Comparison of ENCODE assay signal across 8 mouse cellular contexts in the genomic region with DNA sequence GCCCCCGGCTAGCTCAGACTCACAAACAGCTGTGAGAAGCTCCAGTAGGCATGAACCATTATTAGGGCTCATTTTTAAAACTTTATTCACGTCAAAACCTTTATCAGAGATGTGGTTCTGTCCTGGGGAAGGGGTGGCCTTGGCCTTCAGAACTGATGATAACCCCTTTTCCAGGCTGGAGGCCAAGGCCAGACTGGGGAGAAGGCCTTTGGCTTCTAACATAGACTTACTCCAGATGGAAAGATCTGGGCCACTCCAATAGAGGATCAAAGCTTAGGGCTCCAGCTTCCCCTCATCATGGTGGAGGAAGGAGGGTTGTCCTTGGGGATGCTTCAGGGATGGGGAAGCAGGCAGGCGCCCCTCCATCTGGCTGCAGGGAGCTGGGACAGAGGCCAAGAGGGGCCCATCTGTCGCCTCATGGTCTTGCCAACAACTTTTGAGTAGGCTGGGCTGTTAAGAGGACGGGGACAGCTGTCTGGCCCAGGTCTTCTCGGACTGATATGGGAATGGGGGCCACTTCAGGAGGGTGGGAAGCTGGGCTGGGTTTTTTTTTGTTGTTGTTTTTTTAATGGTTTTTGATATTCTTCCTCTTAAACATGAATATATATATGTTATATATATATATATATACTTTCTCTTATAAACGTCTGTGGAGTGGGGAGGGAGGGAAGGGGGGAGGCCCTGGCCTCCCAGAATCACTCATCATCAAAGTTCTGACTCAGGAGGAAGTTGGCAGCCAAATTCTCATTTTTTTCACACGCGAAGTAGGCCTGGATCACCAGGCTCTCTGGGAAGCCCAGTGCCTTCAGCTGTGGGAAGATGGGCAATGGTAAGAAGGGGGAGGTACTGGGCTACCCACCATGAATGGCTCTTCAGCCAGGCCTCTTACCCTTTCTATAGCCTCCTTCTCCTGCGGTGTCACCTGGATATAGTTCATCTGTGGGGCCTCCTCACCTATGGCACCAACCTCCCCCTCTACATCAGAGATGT. TPM values are rescaled to one million over a fixed set of nuclear protein-coding genes. Genes with fewer than 3 reads are reported as not detected.
DNase-seq lines count a peak whose midpoint lies in the region; ATAC-seq and TF ChIP-seq lines count a peak whose summit lies in the region.

No protein-coding gene starts in this region.

- no peak for TF ChIP-seq CTCF in CH12.LX (conservative IDR thresholded peaks at IDR 0.05 in 1 of 2, IDR thresholded peaks at IDR 0.05 in 1 of 2; ENCODE audit: low read depth in 2 of 2, low read length in 2 of 2)
- TF ChIP-seq CTCF in liver, postnatal 0 days (IDR thresholded peaks at IDR 0.05; ENCODE audit: low read depth): no peak

- peaks cover 57% of the 10 kb centered on the region for H3K36me3 ChIP-seq in heart, embryonic 14.5 days (ENCODE audit: control insufficient read depth, insufficient read depth, low read length)
- peaks cover 47 to 59% of the 10 kb centered on the region in 2 experiments for H3K36me3 ChIP-seq in CH12.LX (replicated peaks in 1 of 2; ENCODE audit: control insufficient read depth in 1 of 2, insufficient read depth in 1 of 2, low read length in 1 of 2)
- peaks cover 44% of the 10 kb centered on the region for H3K36me3 ChIP-seq in intestine, embryonic 15.5 days
- H3K36me3 ChIP-seq in liver, postnatal 0 days (replicated peaks; ENCODE audit: insufficient read depth, low read length): peaks cover 55% of the 10 kb centered on the region

- H3K4me2 ChIP-seq in heart, embryonic 14.5 days (ENCODE audit: low read length): no peak overlapping the region
- no peak overlapping the region for H3K4me2 ChIP-seq in CH12.LX (ENCODE audit: insufficient read depth, low read depth, poor library complexity, severe bottlenecking)
- H3K4me2 ChIP-seq in intestine, embryonic 15.5 days (replicated peaks): no peak overlapping the region
- peak overlapping the region; percentile 67 for H3K4me2 ChIP-seq in liver, postnatal 0 days (ENCODE audit: low read depth, low read length)

- TF ChIP-seq RAD21 in CH12.LX (IDR thresholded peaks at IDR 0.05; ENCODE audit: low read depth, low read length): no peak

- peaks cover 10 to 29% of the 10 kb centered on the region in 2 experiments for H3K4me1 ChIP-seq in heart, embryonic 14.5 days (ENCODE audit: control insufficient read depth in 2 of 2, insufficient read depth in 2 of 2, low read length in 2 of 2)
- H3K4me1 ChIP-seq in CH12.LX (ENCODE audit: control insufficient read depth in 1 of 2, insufficient read depth in 2 of 2): peaks cover 8 to 71% of the 10 kb centered on the region in 2 experiments; a peak in 3 of 4 replicates
- peaks cover 23% of the 10 kb centered on the region for H3K4me1 ChIP-seq in intestine, embryonic 15.5 days (replicated peaks)
- peaks cover 29% of the 10 kb centered on the region for H3K4me1 ChIP-seq in liver, postnatal 0 days (ENCODE audit: insufficient read depth)

- dilution Hi-C loops in CH12.LX (cut with MboI; ENCODE audit: extremely low pct_ligation_motif_present, extremely low pct_unique_long_range_greater_than_20kb, low sequenced_read_pairs): no loop called here

- 57% methylated on average over 10 of the region's 10 CpGs for WGBS in heart, embryonic 14.5 days
- WGBS in intestine, embryonic 15.5 days: 52% methylated on average over 10 of the region's 10 CpGs
- 70% methylated on average over 10 of the region's 10 CpGs for WGBS in liver, postnatal 0 days (ENCODE audit: insufficient replicate concordance)

- H3K79me2 ChIP-seq in CH12.LX (replicated peaks; ENCODE audit: control insufficient read depth, extremely low read depth, insufficient read depth, poor library complexity, severe bottlenecking): peaks cover 35% of the 10 kb centered on the region

- no peak overlapping the region; the same call in 1 of the 2 replicates for H3K9ac ChIP-seq in heart, embryonic 14.5 days (ENCODE audit: low read length)
- no peak overlapping the region for H3K9ac ChIP-seq in CH12.LX (ENCODE audit: insufficient read depth, low read depth)
- no peak overlapping the region for H3K9ac ChIP-seq in intestine, embryonic 15.5 days
- 0 out of 2 replicates have a peak overlapping the region, but pooled peaks have one; percentile 1 for H3K9ac ChIP-seq in liver, postnatal 0 days (replicated peaks)

- H3K27me3 ChIP-seq in heart, embryonic 14.5 days (ENCODE audit: control insufficient read depth, insufficient read depth, low read length): no peaks in the 10 kb centered on the region
- H3K27me3 ChIP-seq in CH12.LX (replicated peaks): no peaks in the 10 kb centered on the region
- no peaks in the 10 kb centered on the region for H3K27me3 ChIP-seq in intestine, embryonic 15.5 days (replicated peaks)
- H3K27me3 ChIP-seq in liver, postnatal 0 days (ENCODE audit: insufficient read depth, low read length): no peaks in the 10 kb centered on the region

- no peak for TF ChIP-seq POLR2A in CH12.LX (IDR thresholded peaks at IDR 0.05; ENCODE audit: low read depth, low read length)

- no peaks in the 10 kb centered on the region for H3K9me3 ChIP-seq in heart, embryonic 14.5 days (ENCODE audit: control insufficient read depth, low read length)
- no peaks in the 10 kb centered on the region for H3K9me3 ChIP-seq in CH12.LX (replicated peaks; ENCODE audit: low read length)
- no peaks in the 10 kb centered on the region for H3K9me3 ChIP-seq in intestine, embryonic 15.5 days
- H3K9me3 ChIP-seq in liver, postnatal 0 days (ENCODE audit: low read length): no peaks in the 10 kb centered on the region

- peak overlapping the region; percentile 11 to 24; a peak in 1 of 4 replicates for H3K27ac ChIP-seq in heart, embryonic 14.5 days (replicated peaks in 1 of 2; ENCODE audit: control insufficient read depth in 1 of 2, insufficient read depth in 1 of 2, low read depth in 2 of 2, low read length in 2 of 2)
- no peak overlapping the region for H3K27ac ChIP-seq in CH12.LX (ENCODE audit: insufficient read depth, low read depth)
- H3K27ac ChIP-seq in intestine, embryonic 15.5 days: peak overlapping the region; percentile 44; the same call in 1 of the 2 replicates
- 0 out of 2 replicates have a peak overlapping the region, but pooled peaks have one; percentile 26 for H3K27ac ChIP-seq in liver, postnatal 0 days (ENCODE audit: low read depth)

- peak; percentile 27; the same call in 1 of the 2 replicates for ATAC-seq in heart, embryonic 14.5 days (ENCODE audit: insufficient number of reproducible peaks, insufficient read depth, low FRiP score, low read depth)
- ATAC-seq in intestine, embryonic 15.5 days: no peak; the same call in 1 of the 2 replicates
- no peak for ATAC-seq in liver, postnatal 0 days
- no peak for ATAC-seq in megakaryocyte-erythroid progenitor cell, adult 5-6 weeks (replicated peaks; ENCODE audit: low FRiP score, low TSS enrichment, poor library complexity, severe bottlenecking)

- in situ Hi-C loops in CH12.LX (cut with MboI; ENCODE audit: low pct_ligation_motif_present, low pct_unique_long_range_greater_than_20kb, low sequenced_read_pairs): no loop called here

- DNase-seq in heart, adult 8-10 months (ENCODE audit: low spot score): no peak
- DNase-seq in CH12.LX (ENCODE audit: extremely low read depth): no peak
- DNase-seq in cerebellum, adult 9-11 months: peak; percentile 87
- DNase-seq in liver, postnatal 0 days: no peak
- DNase-seq in thymus, postnatal 10 days (ENCODE audit: low spot score in 2 of 2): no peak

- no peak for TF ChIP-seq EP300 in CH12.LX (IDR thresholded peaks at IDR 0.05; ENCODE audit: low read length)
- no peak for TF ChIP-seq EP300 in liver, postnatal 0 days (IDR thresholded peaks at IDR 0.05; ENCODE audit: low read depth)

- H3K4me3 ChIP-seq in heart, embryonic 14.5 days (ENCODE audit: control insufficient read depth in 1 of 2, insufficient read depth in 1 of 2, low read depth in 1 of 2, low read length in 2 of 2): no peak overlapping the region
- H3K4me3 ChIP-seq in CH12.LX (replicated peaks in 1 of 3; ENCODE audit: low read depth in 2 of 3, low read length in 2 of 3, poor library complexity in 1 of 3): no peak overlapping the region
- no peak overlapping the region for H3K4me3 ChIP-seq in intestine, embryonic 15.5 days (replicated peaks)
- H3K4me3 ChIP-seq in liver, postnatal 0 days (ENCODE audit: low read depth, low read length): 0 out of 2 replicates have a peak overlapping the region, but pooled peaks have one; percentile 12

RNA-seq across cellular contexts. Expression of gene Gadd45gip1, which starts 3.8 kb away (rescaled TPM):
- polyA plus RNA-seq in heart, embryonic 14.5 days (2014; fragmentation: Nextera tagmentation; extraction: Ambion mirVana): 49.9 and 53.0 TPM in 2 replicates
- total RNA-seq in heart, adult 8-10 months (2022): 10 to 100 TPM; 31.0 to 34.9 (median 33.1) TPM
- total RNA-seq in CH12.LX (2012; rRNA removed): 53.6 and 59.7 TPM in 2 replicates
- 56.6 and 56.9 TPM in 2 replicates for total RNA-seq in CH12.LX (2014; rRNA removed)
- polyA plus RNA-seq in CH12.LX (2012; ENCODE audit: insufficient read length, low read depth): 56.6 and 57.6 TPM in 2 replicates
- polyA plus RNA-seq in intestine, embryonic 15.5 days (2015; fragmentation: Nextera tagmentation; extraction: Ambion mirVana): 61.7 and 62.6 TPM in 2 replicates
- 31.9 and 34.9 TPM in 2 replicates for polyA plus RNA-seq in liver, postnatal 0 days (2015; fragmentation: Nextera tagmentation; extraction: Ambion mirVana)
- 28.3 and 31.1 TPM in 2 replicates for total RNA-seq in megakaryocyte-erythroid progenitor cell, adult 5-6 weeks (2014; fragmentation: Nextera tagmentation)
- 53.1 and 61.8 TPM in 2 replicates for total RNA-seq in megakaryocyte-erythroid progenitor cell, adult 5-6 weeks (2017)

RNA-seq across cellular contexts. Expression of gene Rad23a, which starts 5.3 kb away (rescaled TPM):
- polyA plus RNA-seq in heart, embryonic 14.5 days (2014; fragmentation: Nextera tagmentation; extraction: Ambion mirVana): 122 and 125 TPM in 2 replicates
- total RNA-seq in heart, adult 8-10 months (2022): 10 to 100 TPM; 82.8 to 92.9 (median 89.3) TPM
- total RNA-seq in CH12.LX (2012; rRNA removed) (87.0 and 115 TPM in 2 replicates), CH12.LX (2014; rRNA removed) (66.4 and 66.5 TPM in 2 replicates)
- 135 and 143 TPM in 2 replicates for polyA plus RNA-seq in CH12.LX (2012; ENCODE audit: insufficient read length, low read depth)
- polyA plus RNA-seq in intestine, embryonic 15.5 days (2015; fragmentation: Nextera tagmentation; extraction: Ambion mirVana): 102 and 106 TPM in 2 replicates
- 154 and 164 TPM in 2 replicates for polyA plus RNA-seq in liver, postnatal 0 days (2015; fragmentation: Nextera tagmentation; extraction: Ambion mirVana)
- 94.8 and 151 TPM in 2 replicates for total RNA-seq in megakaryocyte-erythroid progenitor cell, adult 5-6 weeks (2014; fragmentation: Nextera tagmentation)
- total RNA-seq in megakaryocyte-erythroid progenitor cell, adult 5-6 weeks (2017): 38.4 and 43.7 TPM in 2 replicates

RNA-seq across cellular contexts. Expression of gene Calr, which starts 11.6 kb away (rescaled TPM):
- 500 and 527 TPM in 2 replicates for polyA plus RNA-seq in heart, embryonic 14.5 days (2014; fragmentation: Nextera tagmentation; extraction: Ambion mirVana)
- total RNA-seq in heart, adult 8-10 months (2022): 100 to 1,000 TPM; 330 to 410 (median 343) TPM
- total RNA-seq in CH12.LX (2012; rRNA removed): 395 and 738 TPM in 2 replicates
- total RNA-seq in CH12.LX (2014; rRNA removed): 627 and 669 TPM in 2 replicates
- polyA plus RNA-seq in CH12.LX (2012; ENCODE audit: insufficient read length, low read depth): 1,181 and 1,636 TPM in 2 replicates
- polyA plus RNA-seq in intestine, embryonic 15.5 days (2015; fragmentation: Nextera tagmentation; extraction: Ambion mirVana): 1,038 and 1,157 TPM in 2 replicates
- 331 and 375 TPM in 2 replicates for polyA plus RNA-seq in liver, postnatal 0 days (2015; fragmentation: Nextera tagmentation; extraction: Ambion mirVana)
- total RNA-seq in megakaryocyte-erythroid progenitor cell, adult 5-6 weeks (2014; fragmentation: Nextera tagmentation): 286 and 320 TPM in 2 replicates
- 1,361 and 1,527 TPM in 2 replicates for total RNA-seq in megakaryocyte-erythroid progenitor cell, adult 5-6 weeks (2017)

RNA-seq across cellular contexts. Expression of gene Dand5, which starts 12.5 kb away (rescaled TPM):
- polyA plus RNA-seq in heart, embryonic 14.5 days (2014; fragmentation: Nextera tagmentation; extraction: Ambion mirVana): 5.9 and 6.6 TPM in 2 replicates
- 10 to 100 TPM; 10.3 to 13.2 (median 12.0) TPM for total RNA-seq in heart, adult 8-10 months (2022)
- total RNA-seq in CH12.LX (2012; rRNA removed): 1.7 TPM in 2 replicates
- total RNA-seq in CH12.LX (2014; rRNA removed): 1.4 and 1.8 TPM in 2 replicates
- polyA plus RNA-seq in CH12.LX (2012; ENCODE audit: insufficient read length, low read depth): 1.5 and 1.7 TPM in 2 replicates
- polyA plus RNA-seq in intestine, embryonic 15.5 days (2015; fragmentation: Nextera tagmentation; extraction: Ambion mirVana): 4.5 and 5.3 TPM in 2 replicates
- polyA plus RNA-seq in liver, postnatal 0 days (2015; fragmentation: Nextera tagmentation; extraction: Ambion mirVana): 2.4 and 2.5 TPM in 2 replicates
- 4.7 TPM in 2 replicates for total RNA-seq in megakaryocyte-erythroid progenitor cell, adult 5-6 weeks (2014; fragmentation: Nextera tagmentation)
- total RNA-seq in megakaryocyte-erythroid progenitor cell, adult 5-6 weeks (2017): 3.5 and 3.7 TPM in 2 replicates

RNA-seq across cellular contexts. Expression of gene Farsa, which starts 21.6 kb away (rescaled TPM):
- polyA plus RNA-seq in heart, embryonic 14.5 days (2014; fragmentation: Nextera tagmentation; extraction: Ambion mirVana): 47.6 and 50.7 TPM in 2 replicates
- 10 to 100 TPM; 19.9 to 24.6 (median 22.9) TPM for total RNA-seq in heart, adult 8-10 months (2022)
- total RNA-seq in CH12.LX (2012; rRNA removed) (142 and 165 TPM in 2 replicates), CH12.LX (2014; rRNA removed) (144 and 146 TPM in 2 replicates)
- 175 and 192 TPM in 2 replicates for polyA plus RNA-seq in CH12.LX (2012; ENCODE audit: insufficient read length, low read depth)
- 83.1 and 92.7 TPM in 2 replicates for polyA plus RNA-seq in intestine, embryonic 15.5 days (2015; fragmentation: Nextera tagmentation; extraction: Ambion mirVana)
- 30.3 and 33.6 TPM in 2 replicates for polyA plus RNA-seq in liver, postnatal 0 days (2015; fragmentation: Nextera tagmentation; extraction: Ambion mirVana)
- total RNA-seq in megakaryocyte-erythroid progenitor cell, adult 5-6 weeks (2014; fragmentation: Nextera tagmentation): 101 and 104 TPM in 2 replicates
- total RNA-seq in megakaryocyte-erythroid progenitor cell, adult 5-6 weeks (2017): 151 and 153 TPM in 2 replicates
